Mouse (Mus musculus) megakaryocyte, embryonic 14.5 days (primary cell): ENCODE results near the gene Sema4b.

Experiments used
- FLI1 ChIP-seq: IDR thresholded peaks from 2 replicates; pipeline ENCODE4 v1.6.1; 2012; ENCODE audit warnings: low read length, inconsistent platforms, mixed read lengths
- GATA1 ChIP-seq: IDR thresholded peaks from 3 replicates; pipeline ENCODE4 v1.6.1; 2012; ENCODE audit warnings: mixed read lengths, low read length, inconsistent platforms, borderline replicate concordance

- no peak for TF ChIP-seq GATA1
- no peak for TF ChIP-seq FLI1
Measured at GRCm38 (mm10) chr7:80160945-80161306, 25.7 kb upstream of the Sema4b start.
